Mouse (Mus musculus): ENCODE data around the gene Tomm70a.

Tomm70a gene

DNA sequence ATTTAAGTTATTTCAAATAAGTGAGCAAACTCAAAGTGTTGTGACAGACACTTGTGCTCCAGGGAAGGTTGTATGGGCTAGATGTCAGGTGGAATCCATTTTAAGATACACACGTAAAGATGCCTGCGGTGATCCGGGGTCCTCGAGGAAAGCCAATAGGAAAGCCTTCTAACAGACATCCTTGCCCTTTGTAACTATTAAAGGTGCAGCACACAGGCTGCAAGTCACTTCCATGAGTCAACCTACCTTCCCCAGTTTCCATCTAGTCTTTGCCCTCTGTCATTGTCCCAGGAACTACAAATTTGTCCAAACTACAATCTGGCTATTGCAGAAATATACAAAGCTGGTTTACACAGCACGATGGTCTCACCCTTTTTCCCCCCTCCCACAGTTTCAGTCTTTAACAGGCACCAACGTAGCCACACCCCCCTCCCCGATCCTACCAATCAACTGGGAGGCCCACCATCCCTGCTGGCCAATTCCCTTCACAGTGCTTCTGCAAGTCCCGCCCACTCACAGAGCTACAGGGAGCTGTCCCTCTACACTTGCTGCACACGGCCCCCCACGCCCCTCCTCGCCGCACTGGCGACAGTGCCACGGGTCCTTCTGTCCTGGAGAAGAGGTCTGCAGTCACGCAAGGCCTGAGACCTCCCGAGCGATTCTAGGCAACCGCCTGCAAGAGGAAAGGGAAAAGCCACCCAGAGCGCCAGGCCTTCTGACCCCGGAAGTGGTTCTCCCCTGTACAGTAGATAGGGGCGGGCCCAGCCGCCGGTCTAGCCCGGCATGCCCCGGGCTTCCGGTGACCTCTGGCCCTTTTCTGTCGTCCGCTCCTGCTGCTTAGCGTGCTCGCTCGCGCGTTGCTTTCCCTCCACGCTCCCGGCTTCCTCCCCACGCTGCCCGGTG is at the start of gene Tomm70a:
TSS of gene Tomm70a (plus strand) at position 791 of the 903 bp plus-strand sequence.
- peak; percentile 94 for DNase-seq (ENCODE audit: low read depth)

- peak; percentile 10 for DNase-seq (ENCODE audit: low read depth)
Observed at GRCm38 (mm10) chr16:57075986-57076385, 45.5 kb upstream of the Tomm70a start.

GRCm38 (mm10) chr16:57079577-57079976 is 41.9 kb upstream of the Tomm70a start:
- DNase-seq (ENCODE audit: low read depth), result no peak

DNA sequence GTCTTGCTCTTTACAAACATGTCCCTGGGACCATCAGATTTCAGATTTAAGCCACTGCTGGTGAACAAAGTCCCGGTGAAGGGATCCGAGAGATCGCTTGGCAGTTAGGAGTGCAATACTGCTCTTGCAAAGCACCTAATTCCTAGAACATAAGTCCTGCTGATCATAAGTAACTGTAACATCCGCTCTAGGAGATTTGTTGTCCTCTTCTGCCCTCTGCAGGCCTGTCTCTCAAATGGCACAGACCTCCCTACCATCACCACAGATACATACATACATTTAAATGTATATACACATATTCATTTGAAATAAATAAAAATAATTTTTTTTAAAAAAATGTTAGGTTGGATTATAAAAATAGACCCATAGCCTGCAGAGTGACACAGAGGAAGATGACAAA is 29.0 kb upstream of the Tomm70a start:
- DNase-seq (ENCODE audit: low read depth), result peak; percentile 76

- DNase-seq (ENCODE audit: low read depth), result no peak
Observed at GRCm38 (mm10) chr16:57092911-57093605, 28.4 kb upstream of the Tomm70a start.

- no peak for DNase-seq (ENCODE audit: low read depth)
Observed at GRCm38 (mm10) chr16:57098468-57099144, 22.9 kb upstream of the Tomm70a start.

GRCm38 (mm10) chr16:57099572-57100237 is 21.8 kb upstream of the Tomm70a start:
- DNase-seq (ENCODE audit: low read depth), result no peak

DNA sequence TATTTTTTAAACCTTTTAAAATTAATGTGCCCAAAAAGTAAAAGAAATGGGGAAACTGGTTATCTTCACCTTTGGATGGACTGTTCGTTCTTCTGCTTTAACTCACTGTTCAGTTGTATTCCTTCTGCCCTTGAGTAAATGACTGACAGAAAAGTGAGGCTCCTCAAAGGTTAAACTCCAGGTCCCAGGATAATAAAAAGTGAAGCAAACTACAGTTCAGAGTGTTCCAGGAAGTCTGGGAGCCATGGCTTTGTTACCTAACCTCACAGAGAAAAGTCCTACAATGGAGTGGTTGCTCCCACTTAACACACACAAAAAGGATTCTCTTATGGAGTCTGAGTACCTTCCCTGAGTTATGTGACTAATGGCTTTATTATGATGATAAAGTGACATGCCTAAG is 20.3 kb upstream of the Tomm70a start:
- no peak for DNase-seq (ENCODE audit: low read depth)

DNA sequence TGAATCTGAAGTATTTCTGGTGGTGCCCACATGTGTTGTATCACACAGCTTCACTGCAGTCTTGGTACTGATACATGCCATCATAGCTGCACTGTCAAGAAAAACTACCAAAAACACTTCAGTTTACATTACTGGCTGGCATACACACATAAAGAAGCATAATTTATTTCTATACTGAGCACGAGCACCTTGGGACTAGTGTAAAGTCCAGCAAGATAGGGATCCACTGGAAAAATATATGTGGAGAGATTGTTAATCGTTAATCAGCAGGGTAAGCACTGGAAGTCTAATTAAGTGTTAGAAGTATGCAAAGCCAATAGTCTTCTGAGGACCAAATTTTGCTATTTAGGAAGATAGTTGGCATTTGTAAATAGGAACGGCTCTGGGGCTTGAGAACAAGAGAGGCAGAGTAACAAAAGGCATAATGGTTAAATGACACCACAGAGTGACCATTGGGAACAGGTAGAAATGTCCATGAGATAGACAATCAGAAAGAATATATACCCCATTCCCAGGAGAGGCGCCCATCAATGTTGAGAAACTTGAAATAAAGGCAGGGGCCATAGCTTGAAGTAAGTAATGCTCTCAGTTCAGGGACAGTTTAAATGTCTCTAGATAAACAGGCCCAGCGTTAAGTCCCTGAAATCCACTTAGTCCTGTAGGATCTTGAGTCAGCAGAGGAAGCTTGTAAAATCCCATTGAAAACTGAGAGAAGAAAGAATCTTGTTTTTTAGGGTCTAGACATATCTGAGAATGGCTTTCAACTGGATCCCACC is 15.1 kb upstream of the Tomm70a start:
- DNase-seq (ENCODE audit: low read depth), result no peak

DNA sequence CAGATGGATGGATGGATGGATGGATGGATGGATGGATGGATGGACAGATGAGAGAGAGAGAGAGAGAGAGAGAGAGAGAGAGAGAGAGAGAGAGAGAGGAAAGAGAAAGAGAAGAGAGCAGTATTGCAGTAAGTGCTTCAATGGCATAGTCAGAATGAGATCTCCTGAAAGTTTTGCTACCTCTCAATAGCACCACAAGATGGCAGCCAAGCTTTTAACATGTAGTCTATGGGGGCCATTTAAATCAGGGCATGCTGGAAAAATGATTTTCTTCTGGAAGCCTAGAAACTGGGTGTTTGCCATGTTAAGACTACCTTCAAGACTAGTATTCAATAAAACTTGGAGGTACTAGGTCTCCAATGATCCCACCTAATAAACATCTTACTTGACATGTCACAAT is 5.4 kb upstream of the Tomm70a start:
- peak; percentile 71 for DNase-seq (ENCODE audit: low read depth)

DNA sequence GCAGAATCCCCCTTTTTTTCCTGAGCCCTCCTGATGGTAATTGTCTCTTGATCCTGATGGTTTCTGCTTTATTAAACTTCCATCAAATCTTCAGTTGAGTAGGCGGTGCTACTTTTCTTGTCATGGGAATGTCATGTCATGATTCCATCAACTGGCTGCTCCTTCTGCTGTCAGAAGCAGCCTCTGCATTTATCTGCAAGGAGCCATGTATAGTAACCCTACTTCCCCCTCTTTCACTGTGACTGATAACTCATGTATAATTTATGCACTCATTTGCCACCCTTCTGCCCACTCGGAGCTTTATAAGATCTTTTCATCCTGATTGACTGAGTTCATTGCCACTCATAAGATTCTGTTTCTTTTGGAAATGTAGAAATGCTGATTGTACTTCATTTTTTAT is 3.9 kb upstream of the Tomm70a start:
- DNase-seq (ENCODE audit: low read depth), result no peak

DNA sequence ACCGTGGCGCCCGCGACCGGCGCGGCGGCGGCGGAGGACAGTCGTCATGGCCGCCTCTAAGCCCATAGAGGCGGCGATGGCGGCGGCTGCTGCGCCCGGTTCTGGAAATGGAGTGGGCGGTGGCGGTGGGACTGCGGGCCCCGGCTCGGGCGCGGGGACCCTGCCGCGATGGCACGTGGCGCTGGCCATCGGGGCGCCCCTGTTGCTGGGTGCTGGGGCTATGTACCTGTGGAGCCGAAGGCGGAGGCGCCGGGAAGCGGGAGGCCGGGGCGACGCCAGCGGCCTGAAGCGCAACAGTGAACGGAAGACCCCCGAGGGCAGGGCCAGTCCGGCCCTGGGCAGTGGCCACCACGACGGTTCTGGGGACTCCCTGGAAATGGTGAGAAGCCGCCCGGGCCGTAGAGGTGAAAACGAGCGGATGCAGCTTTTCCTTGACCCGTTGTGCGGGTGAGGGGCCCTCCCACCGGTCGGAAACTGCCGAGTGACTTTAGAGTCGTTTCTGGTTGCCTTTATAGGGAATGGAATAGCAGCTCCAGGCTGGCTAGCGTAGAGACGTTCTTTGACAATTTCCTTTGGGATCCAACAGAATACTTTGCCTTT is 413 bp downstream of the Tomm70a start:
- DNase-seq (ENCODE audit: low read depth), result peak; percentile 23

DNA sequence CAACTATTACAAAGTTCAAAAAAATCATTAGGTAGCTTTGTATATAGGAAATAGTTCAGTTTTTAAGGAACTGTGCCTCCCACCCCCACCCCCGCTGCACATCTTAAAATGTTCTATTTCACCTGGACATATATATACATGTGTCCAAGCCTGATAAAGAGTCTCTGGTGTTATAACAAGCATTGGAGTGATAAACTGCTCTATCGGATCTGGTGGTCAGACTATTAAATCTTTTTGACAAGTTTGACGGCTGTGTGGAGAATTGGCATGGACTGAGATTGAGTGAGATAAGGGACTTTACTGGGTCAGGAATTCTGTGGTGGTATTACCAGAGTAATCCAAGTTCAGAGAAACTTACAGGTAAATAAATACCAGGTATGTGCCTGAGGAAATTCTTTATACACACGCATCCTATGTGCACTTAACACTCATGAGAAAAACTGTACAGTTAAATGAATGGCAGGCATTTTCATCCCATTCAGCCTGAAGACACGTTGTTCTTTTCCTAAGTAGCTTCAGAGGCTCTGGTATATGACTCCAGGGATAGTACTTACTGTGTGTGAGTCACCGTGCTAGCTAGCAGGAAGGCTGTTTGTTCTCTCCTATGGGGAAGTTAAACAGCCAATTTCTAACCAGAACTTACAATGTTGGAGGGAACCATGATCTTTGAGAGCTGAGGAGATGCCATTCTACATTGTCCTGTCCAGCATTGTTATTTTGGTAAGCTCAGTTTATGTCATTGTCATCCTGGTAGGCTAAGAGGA is 1.4 kb downstream of the Tomm70a start:
- peak; percentile 55 for DNase-seq (ENCODE audit: low read depth)

DNA sequence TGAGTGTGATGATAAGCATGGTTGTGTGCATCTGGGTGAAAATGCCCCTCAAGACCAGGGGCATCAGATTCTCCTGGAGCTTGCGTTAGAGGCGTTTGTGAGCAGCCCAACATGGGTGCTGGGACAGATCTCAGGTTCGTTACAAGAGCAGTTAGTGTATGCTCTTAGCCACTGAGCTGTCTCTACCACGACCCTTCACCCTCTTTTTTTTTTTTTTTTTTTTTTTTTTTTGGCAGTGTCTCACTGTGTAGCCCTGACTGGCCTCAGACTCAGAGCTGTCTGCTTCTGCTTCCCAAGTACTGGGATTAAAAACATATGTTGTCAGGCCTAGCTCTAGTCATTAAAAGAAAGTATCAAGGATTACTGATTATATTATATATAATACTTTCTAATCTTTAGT is 4.8 kb downstream of the Tomm70a start:
- peak; percentile 33 for DNase-seq (ENCODE audit: low read depth)

DNA sequence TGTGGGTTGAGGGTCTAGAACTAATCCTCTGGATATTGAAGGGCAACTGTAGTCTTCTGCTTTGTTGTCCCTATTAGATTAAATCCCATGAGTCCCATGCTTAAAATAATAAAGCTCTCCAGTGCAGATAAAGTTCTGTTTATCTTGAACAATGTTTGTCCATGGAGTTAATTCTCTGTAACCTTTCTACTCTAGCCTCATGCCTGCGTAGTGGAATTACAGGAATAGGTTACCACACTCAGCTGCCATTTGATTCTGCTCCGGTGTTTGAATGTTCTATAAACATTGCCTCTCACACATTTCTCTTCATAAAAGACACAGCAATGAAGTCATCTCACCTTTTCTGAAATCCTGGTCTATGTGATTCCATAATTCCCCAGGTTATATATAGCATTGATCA is 6.3 kb downstream of the Tomm70a start:
- no peak for DNase-seq (ENCODE audit: low read depth)

- DNase-seq (ENCODE audit: low read depth), result no peak
Observed at GRCm38 (mm10) chr16:57130752-57131400, 9.4 kb downstream of the Tomm70a start.

GRCm38 (mm10) chr16:57131544-57131943 is 10.0 kb downstream of the Tomm70a start:
- no peak for DNase-seq (ENCODE audit: low read depth)

GRCm38 (mm10) chr16:57132326-57132725 is 10.8 kb downstream of the Tomm70a start:
- DNase-seq (ENCODE audit: low read depth), result no peak

- DNase-seq (ENCODE audit: low read depth), result no peak
Observed at GRCm38 (mm10) chr16:57133611-57134010, 12.1 kb downstream of the Tomm70a start.

DNA sequence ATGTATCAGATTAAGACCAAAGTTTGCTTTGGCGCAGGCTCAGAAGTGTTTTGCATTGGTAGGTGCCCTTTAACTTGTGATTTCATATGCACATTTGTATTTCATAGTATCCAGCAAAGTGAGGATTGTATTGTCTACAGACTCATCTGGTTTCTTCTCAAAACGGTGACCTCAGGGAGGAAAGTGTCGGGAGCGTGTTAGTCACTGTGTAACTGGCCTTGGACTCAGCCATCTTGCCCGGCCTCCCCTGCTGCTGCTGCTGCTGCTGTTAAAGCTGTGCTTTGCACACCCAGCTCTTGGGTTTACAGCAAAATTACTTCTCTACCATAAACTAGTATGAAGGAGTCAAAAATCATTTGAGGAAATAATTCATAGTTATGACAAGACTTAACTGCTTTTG is 23.2 kb downstream of the Tomm70a start:
- no peak for DNase-seq (ENCODE audit: low read depth)
